Mouse (Mus musculus) midbrain, embryonic 11.5 days (tissue): ENCODE data around the gene Ralgds. TPM values are rescaled to one million over a fixed set of nuclear protein-coding genes. Genes with fewer than 3 reads are reported as not detected.
A peak's percentile ranks its signal among the peaks of the same experiment; 100 is the strongest.

Source experiments
- ATAC-seq: fragments of 200-750 bp; cut with Nextera tagmentation; 2 replicates; pipeline ENCODE4 v1.8.0; 2017; ENCODE audit warnings: moderate TSS enrichment, moderate library complexity; ENCODE audit not compliant: low FRiP score
- DNase-seq: peaks from one replicate; pipeline ENCODE4 v3.0.0; 2015; ENCODE audit warnings: low spot score; ENCODE audit errors: missing footprints
- H3K27ac ChIP-seq: fragments of 300-500 bp; sonication (generic); 2 replicates; pipeline ENCODE4 v1.5.1; 2014; ENCODE audit warnings: low read depth, low read length
- H3K27me3 ChIP-seq: fragments of 300-500 bp; sonication (generic); 2 replicates; pipeline ENCODE4 v1.6.1; 2014; ENCODE audit warnings: mild to moderate bottlenecking, low read length, moderate library complexity, mixed read lengths; ENCODE audit not compliant: control insufficient read depth, insufficient read depth
- H3K36me3 ChIP-seq: fragments of 300-500 bp; sonication (generic); 2 replicates; pipeline ENCODE4 v1.6.1; 2014; ENCODE audit warnings: mild to moderate bottlenecking, low read length, moderate library complexity, mixed read lengths; ENCODE audit not compliant: control insufficient read depth, insufficient read depth
- H3K4me1 ChIP-seq: fragments of 300-500 bp; sonication (generic); 2 replicates; pipeline ENCODE4 v1.6.1; 2014; ENCODE audit warnings: low read length; ENCODE audit not compliant: control insufficient read depth, insufficient read depth
- H3K4me2 ChIP-seq: fragments of 300-500 bp; sonication (generic); 2 replicates; pipeline ENCODE4 v1.6.1; 2014; ENCODE audit warnings: mild to moderate bottlenecking, moderate library complexity
- H3K4me3 ChIP-seq: fragments of 300-500 bp; sonication (generic); 2 replicates; pipeline ENCODE4 v1.5.1; 2014; ENCODE audit warnings: low read depth, low read length
- H3K9ac ChIP-seq: fragments of 300-500 bp; sonication (generic); 2 replicates; pipeline ENCODE4 v1.6.1; 2014; ENCODE audit warnings: low read length
- H3K9me3 ChIP-seq: fragments of 300-500 bp; sonication (generic); 2 replicates; pipeline ENCODE4 v1.6.1; 2016; ENCODE audit warnings: low read length; ENCODE audit not compliant: control insufficient read depth
- WGBS: fragments of 180-500 bp; shearing (Covaris S2); extraction: QIAGEN DNeasy Blood & Tissue Kit; methylation state at CpG from one replicate; pipeline ENCODE4 v1.1.7; 2014; 5-methylcytosine and 5-hydroxymethylcytosine counted together
- polyA plus RNA-seq: library from polyadenylated mRNA; unstranded; fragments of >200 nt; fragmentation: Nextera tagmentation; extraction: Ambion mirVana; gene quantifications from 2 replicates; pipeline ENCODE4 v1.2.1, GENCODE M21; 2014

Ralgds gene
- polyA plus RNA-seq, 1 experiment from 2014 or later = 48.8 TPM

GRCm38 (mm10) chr2:28525943-28526876 is 13.3 kb downstream of the Ralgds start:
- H3K4me1 ChIP-seq = peaks cover 39% of the 10 kb centered on the region
- peak; percentile 24; the same call in 1 of the 2 replicates for ATAC-seq
- no peak overlapping the region; the same call in 1 of the 2 replicates for H3K4me2 ChIP-seq
- H3K27me3 ChIP-seq = no peaks in the 10 kb centered on the region
- no peaks in the 10 kb centered on the region for H3K9me3 ChIP-seq
- no peak overlapping the region for H3K4me3 ChIP-seq
- peak; percentile 88 for DNase-seq
- H3K9ac ChIP-seq = peak overlapping the region; percentile 54
- peak overlapping the region; percentile 88 for H3K27ac ChIP-seq
- WGBS = 47% methylated on average over 12 of the region's 12 CpGs
- H3K36me3 ChIP-seq = no peaks in the 10 kb centered on the region

DNA sequence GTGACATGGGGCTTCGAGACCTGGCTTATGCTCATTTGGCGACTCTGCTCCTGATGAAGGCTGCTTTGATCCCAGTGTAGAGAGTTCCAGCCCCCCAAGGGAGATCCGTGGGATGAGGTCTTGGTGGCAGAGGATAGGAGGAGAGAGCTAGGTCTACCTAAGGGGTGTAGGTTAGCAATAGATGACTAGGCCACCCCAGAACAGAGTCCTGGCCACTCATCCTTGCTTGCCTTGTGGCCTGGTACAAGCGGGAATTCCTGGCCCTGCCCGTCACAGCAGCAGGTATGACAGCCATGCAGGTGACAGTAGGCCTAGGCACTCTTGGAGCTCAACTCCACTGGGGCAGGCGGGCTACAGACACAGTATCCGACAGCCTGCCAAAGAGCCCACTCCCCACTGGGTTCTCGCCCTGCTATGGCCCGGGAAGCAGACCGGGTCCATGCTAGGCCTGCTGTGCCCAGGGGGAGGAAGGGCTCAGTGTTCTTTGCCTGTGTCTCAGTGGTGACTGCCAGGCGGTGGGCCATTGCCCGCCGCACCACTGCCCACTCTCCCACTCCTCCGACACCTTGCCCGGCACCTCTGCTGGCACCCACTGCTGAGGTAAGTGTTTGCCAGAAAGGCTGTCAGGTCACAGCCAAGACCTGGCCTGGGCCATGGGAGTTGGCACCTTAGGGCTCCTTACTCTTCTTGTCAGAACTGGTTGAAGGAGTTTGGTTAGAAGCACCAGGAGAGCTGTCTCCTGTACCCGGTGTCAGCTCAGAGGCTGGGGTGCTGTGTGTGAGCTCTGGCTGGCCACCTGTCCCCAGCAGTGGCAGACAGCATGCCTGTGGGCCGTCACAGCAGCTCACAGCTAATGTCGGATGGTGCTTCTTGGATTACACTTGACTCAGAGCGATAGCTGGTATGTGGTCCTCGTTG is 14.8 kb downstream of the Ralgds start:
- H3K4me2 ChIP-seq = no peak overlapping the region
- H3K9ac ChIP-seq = no peak overlapping the region
- H3K4me3 ChIP-seq = no peak overlapping the region
- H3K27me3 ChIP-seq = no peaks in the 10 kb centered on the region
- H3K27ac ChIP-seq = no peak overlapping the region
- H3K4me1 ChIP-seq = peaks cover 45% of the 10 kb centered on the region
- ATAC-seq (no peak), DNase-seq (no peak)
- no peaks in the 10 kb centered on the region for H3K36me3 ChIP-seq
- no peaks in the 10 kb centered on the region for H3K9me3 ChIP-seq
- 90% methylated on average over 20 of the region's 20 CpGs for WGBS

GRCm38 (mm10) chr2:28528354-28528730 is 15.4 kb downstream of the Ralgds start:
- WGBS = 84% methylated on average over 7 of the region's 7 CpGs
- no peak overlapping the region for H3K27ac ChIP-seq
- H3K4me1 ChIP-seq = peaks cover 51% of the 10 kb centered on the region

DNA sequence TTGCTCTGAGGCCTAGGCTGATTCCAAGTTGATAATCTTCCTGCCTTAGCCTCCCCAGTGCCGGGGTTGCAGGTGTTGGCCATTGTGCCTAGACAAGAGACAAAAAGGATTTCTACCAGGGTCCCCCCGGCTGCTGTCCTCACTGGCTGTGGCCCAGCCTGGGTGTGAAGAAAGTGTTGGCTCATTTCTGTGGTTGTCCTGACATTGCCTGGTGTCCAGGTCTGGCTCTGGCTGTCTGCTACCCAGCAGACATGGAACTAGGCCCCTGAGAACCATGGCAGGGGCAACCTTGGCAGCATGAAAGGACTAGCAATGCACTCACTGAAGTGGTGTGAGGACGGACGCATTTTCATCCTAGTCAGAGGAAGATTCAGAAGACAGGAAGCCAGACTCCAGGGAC is 16.9 kb downstream of the Ralgds start:
- Histone ChIP-seq H3K9ac (no peak overlapping the region; the same call in 1 of the 2 replicates), H3K4me1 (peaks cover 57% of the 10 kb centered on the region)
- DNase-seq = no peak

More at GRCm38 (mm10) chr2:28528354-28528730, 15.4 kb downstream of the Ralgds start:
- ATAC-seq = no peak
- Histone ChIP-seq H3K36me3 (no peaks in the 10 kb centered on the region), H3K27me3 (no peaks in the 10 kb centered on the region), H3K4me2 (no peak overlapping the region), H3K9me3 (no peaks in the 10 kb centered on the region), H3K9ac (no peak overlapping the region), H3K4me3 (no peak overlapping the region)
- no peak for DNase-seq

DNA sequence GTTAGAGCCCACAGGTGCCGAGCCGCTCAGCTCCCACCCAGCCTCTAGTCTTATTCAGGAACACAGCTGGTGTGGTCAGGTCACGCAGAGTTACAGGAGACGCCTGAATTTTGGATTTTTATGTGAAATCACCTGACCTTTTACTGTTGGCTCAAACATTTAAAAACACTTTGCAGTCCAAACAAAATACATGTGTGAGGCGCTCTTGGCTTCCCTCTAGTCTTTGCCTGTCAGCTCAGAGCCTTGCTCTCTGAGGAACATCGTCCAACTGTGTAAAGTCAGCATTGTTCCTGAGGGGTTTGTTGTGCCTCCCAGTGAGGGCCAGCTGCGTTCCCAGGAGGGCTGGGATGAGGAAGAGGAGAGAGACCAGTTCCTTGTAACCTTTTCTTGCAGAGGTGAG is 17.4 kb downstream of the Ralgds start:
- Histone ChIP-seq H3K27ac (no peak overlapping the region), H3K4me3 (no peak overlapping the region), H3K9me3 (no peaks in the 10 kb centered on the region), H3K27me3 (no peaks in the 10 kb centered on the region), H3K4me2 (no peak overlapping the region), H3K4me1 (peaks cover 56% of the 10 kb centered on the region), H3K36me3 (no peaks in the 10 kb centered on the region), H3K9ac (no peak overlapping the region)
- ATAC-seq = no peak
- 66% methylated on average over 7 of the region's 7 CpGs for WGBS
- no peak for DNase-seq

More for the DNA sequence above, 16.9 kb downstream of the Ralgds start:
- Histone ChIP-seq H3K9me3 (no peaks in the 10 kb centered on the region), H3K4me3 (no peak overlapping the region), H3K27me3 (no peaks in the 10 kb centered on the region), H3K27ac (no peak overlapping the region), H3K4me2 (no peak overlapping the region), H3K36me3 (no peaks in the 10 kb centered on the region)
- ATAC-seq = no peak
- 82% methylated on average over 4 of the region's 4 CpGs for WGBS

- H3K27me3 ChIP-seq = no peaks in the 10 kb centered on the region
- H3K9me3 ChIP-seq = no peaks in the 10 kb centered on the region
- H3K9ac ChIP-seq = peak overlapping the region; percentile 61
- DNase-seq (peak; percentile 96), ATAC-seq (peak; percentile 91)
- H3K27ac ChIP-seq = no peak overlapping the region
- no peaks in the 10 kb centered on the region for H3K36me3 ChIP-seq
- peak overlapping the region; percentile 80 for H3K4me2 ChIP-seq
- H3K4me1 ChIP-seq = peaks cover 55% of the 10 kb centered on the region
- peak overlapping the region; percentile 42 for H3K4me3 ChIP-seq
- WGBS = 3% methylated on average over 48 of the region's 49 CpGs
Measured at GRCm38 (mm10) chr2:28532938-28533771, 20.2 kb downstream of the Ralgds start.

DNA sequence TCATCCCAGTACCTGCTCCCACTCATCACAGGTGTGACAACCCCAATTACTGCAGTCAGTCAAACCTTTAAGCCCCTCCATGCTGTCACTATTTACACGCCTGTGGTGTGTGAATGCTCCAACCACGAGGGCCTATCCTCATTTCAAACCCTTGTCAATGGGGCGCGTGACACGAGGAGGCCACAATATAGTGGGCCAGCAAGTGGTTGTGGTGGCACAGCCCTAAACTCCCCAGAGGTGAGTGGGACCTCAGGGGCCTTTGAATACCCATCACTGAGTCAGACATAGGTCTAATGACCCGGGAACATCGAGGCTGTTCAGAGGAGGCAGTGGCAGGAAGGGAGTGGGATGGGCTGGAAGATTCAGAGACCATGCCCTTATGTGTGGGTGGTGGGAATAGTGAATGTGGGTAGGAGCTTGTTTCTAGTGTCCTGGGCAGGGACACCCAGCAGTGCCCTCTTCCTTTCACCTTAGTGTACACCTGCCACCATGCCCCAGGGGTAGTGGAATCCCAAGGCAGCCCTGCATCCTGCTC is 21.0 kb downstream of the Ralgds start:
- 63% methylated on average over 7 of the region's 7 CpGs for WGBS
- peak; percentile 7; the same call in 1 of the 2 replicates for ATAC-seq
- peak overlapping the region; percentile 68 for H3K27ac ChIP-seq

More for the DNA sequence above, 21.0 kb downstream of the Ralgds start:
- peaks cover 63% of the 10 kb centered on the region for H3K4me1 ChIP-seq
- H3K27me3 ChIP-seq = no peaks in the 10 kb centered on the region
- peak overlapping the region; percentile 80 for H3K4me2 ChIP-seq
- H3K9me3 ChIP-seq = no peaks in the 10 kb centered on the region
- peak; percentile 88 for DNase-seq
- peak overlapping the region; percentile 42 for H3K4me3 ChIP-seq
- peak overlapping the region; percentile 61 for H3K9ac ChIP-seq
- no peaks in the 10 kb centered on the region for H3K36me3 ChIP-seq
